Mouse (Mus musculus) gastrocnemius, postnatal 4 days (tissue): ENCODE data around the gene Olfr943. TPM values are rescaled to one million over a fixed set of nuclear protein-coding genes. Genes with fewer than 3 reads are reported as not detected.

Experiments used
- DNase-seq, 2 experiments: peaks; one replicate each; pipeline ENCODE4 v3.0.0; 2021 to 2022; ENCODE audit warnings: low spot score in 2 of 2, mixed read lengths in 2 of 2
- long read RNA-seq, 2 experiments: library from polyadenylated mRNA; stranded (forward); transcript quantifications; one replicate each; pipeline ENCODE4 v2.0.0; 2021
- total RNA-seq, 2 experiments: library from RNA; stranded (reverse); gene quantifications; 2 replicates each; pipeline ENCODE4 v1.2.3; 2021

Olfr943 gene
- total RNA-seq, result not detected
- long read RNA-seq, experiment 1, result 0 reads
- long read RNA-seq, experiment 2, result 0 reads

- DNase-seq, result no peak
Observed at GRCm38 (mm10) chr9:39166004-39166403, at the start of gene Olfr943. Gene Olfr943 (plus strand): TSS chr9:39166304.

GRCm38 (mm10) chr9:39127326-39127725 lies 38.8 kb upstream of the Olfr943 start:
- DNase-seq, result no peak

- no peak for DNase-seq
Observed at GRCm38 (mm10) chr9:39127831-39128230, 38.3 kb upstream of the Olfr943 start, which contains the start of gene Olfr27. Gene Olfr27 (plus strand): TSS chr9:39128131.

- no peak for DNase-seq
Observed at GRCm38 (mm10) chr9:39152401-39152800, 13.7 kb upstream of the Olfr943 start.

GRCm38 (mm10) chr9:39201620-39202019 lies 35.5 kb downstream of the Olfr943 start, which contains the start of gene Olfr944:
Gene Olfr944 (plus strand): TSS chr9:39201920.
- DNase-seq, result no peak

Other genes starting within 250 kb of the Olfr943 start
- gene Olfr930, start 236.5 kb upstream of the Olfr943 start, total RNA-seq, result not detected
- gene Olfr933, start 194.0 kb upstream of the Olfr943 start, total RNA-seq, result not detected
- gene Olfr934, start 178.0 kb upstream of the Olfr943 start, total RNA-seq, result not detected
- not detected for gene Olfr935, start 166.6 kb upstream of the Olfr943 start, total RNA-seq
- not detected for gene Olfr146, start 142.9 kb upstream of the Olfr943 start, total RNA-seq
- gene Olfr937, start 101.4 kb upstream of the Olfr943 start, total RNA-seq, result not detected
- not detected for gene Olfr938, start 87.4 kb upstream of the Olfr943 start, total RNA-seq
- not detected for gene Olfr27, start 38.2 kb upstream of the Olfr943 start, total RNA-seq
- not detected for gene Olfr944, start 35.6 kb downstream of the Olfr943 start, total RNA-seq
- not detected for gene Olfr1537, start 83.7 kb downstream of the Olfr943 start, total RNA-seq
- not detected for gene Olfr945, start 110.5 kb downstream of the Olfr943 start, total RNA-seq
- gene Olfr948, start 159.7 kb downstream of the Olfr943 start, total RNA-seq, result not detected
- not detected for gene Olfr951, start 221.1 kb downstream of the Olfr943 start, total RNA-seq